Mouse (Mus musculus) G1E (cell line): ENCODE results near the gene Parp2.

Experiments
- CTCF ChIP-seq: IDR thresholded peaks from 2 replicates; pipeline ENCODE4 v1.5.1; 2012; ENCODE audit warnings: low read depth, low read length, inconsistent platforms, mixed read lengths
- POLR2AphosphoS5 ChIP-seq: IDR thresholded peaks from 2 replicates; pipeline ENCODE4 v1.6.1; 2012; ENCODE audit warnings: low read depth, low read length, inconsistent platforms; ENCODE audit not compliant: insufficient replicate concordance
- TAL1 ChIP-seq: conservative IDR thresholded peaks from 2 replicates; pipeline ENCODE4 v1.6.1; 2012; ENCODE audit warnings: low read depth, low read length, inconsistent platforms, mixed read lengths

DNA sequence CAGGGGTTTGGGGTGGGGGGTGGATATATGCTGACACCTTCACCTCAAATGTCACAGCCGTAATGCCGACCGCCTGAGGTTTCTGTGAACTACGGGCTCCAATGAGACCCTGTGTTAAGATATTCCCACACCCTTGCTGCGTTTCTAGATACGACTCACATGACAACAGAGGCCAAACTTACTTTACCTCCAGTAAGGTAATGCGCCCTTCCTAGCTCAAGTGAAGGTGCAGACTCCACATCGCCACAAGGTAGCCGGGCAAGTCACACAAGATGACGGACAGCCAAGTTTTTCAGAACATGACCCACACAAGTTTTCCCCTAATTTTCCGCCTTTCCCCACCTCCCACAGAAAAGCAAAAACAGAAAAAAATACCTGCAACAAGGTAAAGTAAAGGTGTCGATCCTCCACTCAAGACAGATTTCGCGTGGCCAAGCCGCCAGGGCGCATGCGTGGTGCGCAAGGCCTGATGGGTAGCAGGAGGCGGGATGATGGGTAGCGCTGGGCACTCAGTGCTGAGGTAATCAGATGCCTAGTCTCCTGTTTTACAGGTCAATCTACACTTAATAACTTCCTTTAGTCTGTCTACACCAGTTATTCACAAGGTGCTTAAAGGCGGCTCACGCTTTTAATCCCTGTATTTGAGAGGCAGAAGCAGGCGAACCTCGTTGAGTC, 12.2 kb upstream of the Parp2 start:
- TF ChIP-seq CTCF: no peak
- no peak for TF ChIP-seq TAL1
- no peak; the same call in 1 of the 2 replicates for TF ChIP-seq POLR2AphosphoS5
